Mouse (Mus musculus) CH12.LX (cell line): Measurements from ENCODE around the gene Foxa3. TPM values are rescaled to one million over a fixed set of nuclear protein-coding genes. Genes with fewer than 3 reads are reported as not detected.

Source experiments
- DNase-seq: peaks from one replicate; pipeline ENCODE4 v3.0.0-alpha.2; 2013; ENCODE audit errors: extremely low read depth
- H3K27ac ChIP-seq: 2 replicates; pipeline ENCODE4 v1.5.1; 2012; ENCODE audit warnings: low read depth, mild to moderate bottlenecking, control low read depth, moderate library complexity; ENCODE audit not compliant: insufficient read depth
- H3K27me3 ChIP-seq: replicated peaks from 2 replicates; pipeline ENCODE3; 2012; ENCODE audit warnings: inconsistent platforms
- H3K36me3 ChIP-seq, 2 experiments: replicated peaks in 1 of 2; 2 replicates each; pipeline versions ENCODE3 to v1.6.1; 2012; ENCODE audit warnings: inconsistent platforms in 1 of 2, low read length in 1 of 2, mild to moderate bottlenecking in 1 of 2, mixed read lengths in 1 of 2, moderate library complexity in 1 of 2; ENCODE audit not compliant: control insufficient read depth in 1 of 2, insufficient read depth in 1 of 2
- H3K4me1 ChIP-seq, 2 experiments: 2 replicates each; pipeline ENCODE4 v1.6.1; 2012; ENCODE audit warnings: inconsistent platforms in 1 of 2, moderate library complexity in 1 of 2; ENCODE audit not compliant: insufficient read depth in 2 of 2, control insufficient read depth in 1 of 2
- H3K4me2 ChIP-seq: 2 replicates; pipeline ENCODE4 v1.6.1; 2012; ENCODE audit warnings: low read depth, mild to moderate bottlenecking, control low read depth; ENCODE audit not compliant: poor library complexity, insufficient read depth, severe bottlenecking
- H3K4me3 ChIP-seq, 3 experiments: fragments of 150-350 bp in 1 of 3; sonication (generic) in 1 of 3; replicated peaks in 1 of 3; 2 replicates each; pipeline versions ENCODE3 to v1.5.1; 2011 to 2012; ENCODE audit warnings: low read depth in 2 of 3, low read length in 2 of 3, mild to moderate bottlenecking in 2 of 3, moderate library complexity in 2 of 3, control low read depth in 1 of 3, improper control_type of control experiment in 1 of 3, inconsistent platforms in 1 of 3, mixed read lengths in 1 of 3; ENCODE audit not compliant: poor library complexity in 1 of 3
- H3K79me2 ChIP-seq: replicated peaks from 2 replicates; pipeline ENCODE4 v1.6.1; 2012; ENCODE audit warnings: mild to moderate bottlenecking, moderate library complexity; ENCODE audit not compliant: control insufficient read depth, poor library complexity, insufficient read depth, severe bottlenecking; ENCODE audit errors: extremely low read depth
- H3K9ac ChIP-seq: 2 replicates; pipeline ENCODE4 v1.6.1; 2012; ENCODE audit warnings: low read depth, mild to moderate bottlenecking, control low read depth, moderate library complexity; ENCODE audit not compliant: insufficient read depth
- H3K9me3 ChIP-seq: replicated peaks from 2 replicates; pipeline ENCODE3; 2012; ENCODE audit warnings: low read length, inconsistent platforms, mixed read lengths
- CHD1 ChIP-seq: IDR thresholded peaks from 2 replicates; pipeline ENCODE4 v1.6.1; 2012; ENCODE audit warnings: low read depth, low read length, improper control_type of control experiment, inconsistent platforms
- CHD2 ChIP-seq: IDR thresholded peaks from 2 replicates; pipeline ENCODE4 v1.6.1; 2011; ENCODE audit warnings: low read length, improper control_type of control experiment
- E2F4 ChIP-seq: IDR thresholded peaks from 2 replicates; pipeline ENCODE4 v1.6.1; 2011; ENCODE audit warnings: low read depth, low read length, improper control_type of control experiment; ENCODE audit not compliant: insufficient replicate concordance
- ELF1 ChIP-seq: IDR thresholded peaks from 2 replicates; pipeline ENCODE4 v1.6.1; 2014; ENCODE audit warnings: low read depth, mild to moderate bottlenecking, inconsistent platforms, low read length, improper control_type of control experiment
- EP300 ChIP-seq: IDR thresholded peaks from 2 replicates; pipeline ENCODE4 v1.6.1; 2011; ENCODE audit warnings: low read length, improper control_type of control experiment
- HCFC1 ChIP-seq: IDR thresholded peaks from 2 replicates; pipeline ENCODE4 v1.6.1; 2012; ENCODE audit warnings: low read depth, mild to moderate bottlenecking, inconsistent platforms, low read length, improper control_type of control experiment
- JUND ChIP-seq: conservative IDR thresholded peaks from 2 replicates; pipeline ENCODE4 v1.6.1; 2011; ENCODE audit warnings: low read depth, low read length, improper control_type of control experiment
- MAFK ChIP-seq: IDR thresholded peaks from 2 replicates; pipeline ENCODE4 v1.6.1; 2011; ENCODE audit warnings: low read length, improper control_type of control experiment; ENCODE audit not compliant: insufficient replicate concordance
- MXI1 ChIP-seq: IDR thresholded peaks from 2 replicates; pipeline ENCODE4 v1.6.1; 2011; ENCODE audit warnings: mild to moderate bottlenecking, low read depth, low read length, improper control_type of control experiment
- POLR2AphosphoS2 ChIP-seq: IDR thresholded peaks from 2 replicates; pipeline ENCODE4 v1.6.1; 2011; ENCODE audit warnings: low read depth, low read length, improper control_type of control experiment
- RAD21 ChIP-seq: IDR thresholded peaks from 2 replicates; pipeline ENCODE4 v1.6.1; 2011; ENCODE audit warnings: low read depth, mild to moderate bottlenecking, low read length, improper control_type of control experiment, moderate library complexity
- RCOR1 ChIP-seq: conservative IDR thresholded peaks from 2 replicates; pipeline ENCODE4 v1.6.1; 2012; ENCODE audit warnings: low read depth, mild to moderate bottlenecking, inconsistent platforms, low read length, improper control_type of control experiment
- SIN3A ChIP-seq: IDR thresholded peaks from 2 replicates; pipeline ENCODE4 v1.6.1; 2012; ENCODE audit warnings: low read length, improper control_type of control experiment, inconsistent platforms
- TCF12 ChIP-seq: IDR thresholded peaks from 2 replicates; pipeline ENCODE4 v1.6.1; 2014; ENCODE audit warnings: low read depth, mild to moderate bottlenecking, inconsistent platforms, low read length, improper control_type of control experiment
- USF2 ChIP-seq: conservative IDR thresholded peaks from 2 replicates; pipeline ENCODE4 v1.6.1; 2011; ENCODE audit warnings: low read depth, low read length, improper control_type of control experiment
- ZKSCAN1 ChIP-seq: IDR thresholded peaks from 2 replicates; pipeline ENCODE4 v1.6.1; 2012; ENCODE audit warnings: low read depth, inconsistent platforms, low read length, improper control_type of control experiment, borderline replicate concordance
- ZNF384 ChIP-seq: IDR thresholded peaks from 2 replicates; pipeline ENCODE4 v1.6.1; 2012; ENCODE audit warnings: low read depth, low read length, improper control_type of control experiment, inconsistent platforms
- dilution Hi-C: fragments of 300-500 bp; cut with MboI; formaldehyde crosslinking; loops from 2 replicates; pipeline ENCODE4 v1.14.3; 2020; ENCODE audit warnings: low sequenced_read_pairs; ENCODE audit not compliant: extremely low pct_unique_long_range_greater_than_20kb, extremely low pct_ligation_motif_present
- in situ Hi-C: fragments of 300-500 bp; cut with MboI; formaldehyde crosslinking; loops from 3 replicates; pipeline ENCODE4 v1.14.3; 2019; ENCODE audit warnings: low sequenced_read_pairs, low pct_ligation_motif_present, low pct_unique_long_range_greater_than_20kb, mixed read lengths
- polyA plus RNA-seq: library from polyadenylated mRNA; unstranded; fragments of >175 nt; gene quantifications from 2 replicates; pipeline ENCODE4 v1.2.1, GENCODE M21; 2012; ENCODE audit warnings: low read depth; ENCODE audit not compliant: insufficient read length
- total RNA-seq, 2 experiments: library from RNA; depleted of rRNA; stranded (reverse); fragments of 300-350 nt in 1 of 2; fragments of >200 nt in 1 of 2; gene quantifications; 2 replicates each; pipeline ENCODE4 v1.2.3; 2012 to 2014

Gene Foxa3
- total and polyA plus RNA-seq, 3 experiments = 0.08 TPM; not detected in 2

DNA sequence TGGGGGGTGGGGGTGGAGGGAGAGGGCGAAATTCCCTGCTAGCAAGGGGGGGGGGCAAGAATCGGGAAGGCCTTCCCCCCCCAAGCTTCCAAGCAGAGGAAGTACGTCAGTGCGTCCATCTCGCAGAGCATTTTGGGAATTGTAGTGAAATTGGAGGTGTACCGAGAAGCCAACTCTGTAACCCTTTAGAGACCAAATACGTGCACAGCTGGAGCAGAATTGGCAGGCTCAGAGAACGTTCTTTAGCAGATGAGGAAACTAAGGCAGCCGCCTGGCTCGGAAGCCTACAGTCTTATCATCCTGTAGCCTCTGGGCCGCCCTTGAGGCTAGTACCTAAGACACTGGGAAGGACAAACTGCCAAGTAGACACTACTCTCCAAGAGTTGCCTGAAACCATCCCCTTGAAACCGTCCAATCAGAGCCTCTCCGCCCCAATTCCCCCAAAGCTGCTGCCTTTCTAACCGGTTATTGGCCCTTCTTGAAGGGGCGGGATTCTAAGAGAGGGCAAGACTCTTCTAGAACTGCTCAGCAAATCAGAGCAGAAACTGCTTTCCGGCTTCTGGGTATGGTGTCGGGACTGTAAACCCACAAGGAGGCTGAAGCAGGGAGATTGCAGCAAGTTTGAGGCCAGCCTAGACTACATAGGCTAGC is 20.4 kb downstream of the Foxa3 start (continued):
- TF ChIP-seq MAFK (peak; percentile 52; the same call in 1 of the 2 replicates), ZNF384 (no peak), ELF1 (peak; percentile 48), USF2 (no peak), HCFC1 (peak; percentile 93), SIN3A (peak; percentile 71; the same call in 1 of the 2 replicates), RAD21 (no peak), JUND (0 out of 2 replicates have a peak, but pooled peaks have one; percentile 15), ZKSCAN1 (no peak), CHD2 (0 out of 2 replicates have a peak, but pooled peaks have one; percentile 6), EP300 (0 out of 2 replicates have a peak, but pooled peaks have one; percentile 20), TCF12 (peak; percentile 28; the same call in 1 of the 2 replicates), POLR2AphosphoS2 (peak; percentile 29; the same call in 1 of the 2 replicates)

DNA sequence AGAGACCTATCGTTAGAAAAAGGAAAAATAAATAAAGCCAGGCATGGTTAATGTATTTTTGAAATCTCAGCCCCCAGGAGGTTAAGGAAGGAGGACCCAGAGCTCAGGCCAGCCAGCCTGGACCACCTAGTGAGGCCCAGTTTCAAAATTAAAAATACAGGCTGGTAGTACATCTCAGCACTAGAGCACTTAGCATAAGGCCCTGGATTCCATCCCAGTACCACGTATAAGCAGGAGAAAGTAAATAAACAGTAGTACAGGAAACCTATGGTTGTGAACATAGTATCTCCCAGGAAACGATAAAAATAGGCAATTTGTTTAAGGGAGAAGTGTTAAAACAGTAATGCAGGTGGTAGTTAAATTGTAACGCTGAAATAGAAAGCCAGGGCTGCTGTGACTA is 21.2 kb downstream of the Foxa3 start:
- in situ Hi-C loops = no loop called here
- peaks cover 4% of the 10 kb centered on the region for H3K9me3 ChIP-seq
- no peaks in the 10 kb centered on the region for H3K27me3 ChIP-seq
- DNase-seq = no peak
- H3K79me2 ChIP-seq = no peaks in the 10 kb centered on the region
- peak overlapping the region; percentile 73 for H3K9ac ChIP-seq
- H3K4me3 ChIP-seq = peak overlapping the region in 2 of 3 experiments; percentile 49 to 62
- dilution Hi-C loops = no loop called here
- TF ChIP-seq ELF1 = no peak
- TF ChIP-seq RCOR1 = no peak
- TF ChIP-seq USF2 = no peak
- no peak for TF ChIP-seq E2F4
- TF ChIP-seq MXI1 = no peak
- peaks cover 9 to 57% of the 10 kb centered on the region in 2 experiments; a peak in 2 of 4 replicates for H3K4me1 ChIP-seq
- H3K4me2 ChIP-seq = peak overlapping the region; percentile 64
- peaks cover 8 to 38% of the 10 kb centered on the region in 2 experiments for H3K36me3 ChIP-seq
- no peak overlapping the region for H3K27ac ChIP-seq

- no peak for DNase-seq
- no peaks in the 10 kb centered on the region for H3K79me2 ChIP-seq
- peak overlapping the region in 2 of 3 experiments; percentile 49 to 62 for H3K4me3 ChIP-seq
- peak overlapping the region; percentile 73 for H3K9ac ChIP-seq
- peaks cover 9 to 54% of the 10 kb centered on the region in 2 experiments; a peak in 2 of 4 replicates for H3K4me1 ChIP-seq
- TF ChIP-seq CHD1 (0 out of 2 replicates have a peak, but pooled peaks have one; percentile 56), USF2 (no peak)
- in situ Hi-C loops = no loop called here
- no peak overlapping the region for H3K27ac ChIP-seq
- dilution Hi-C loops = no loop called here
- H3K9me3 ChIP-seq = peaks cover 4% of the 10 kb centered on the region
- H3K4me2 ChIP-seq = peak overlapping the region; percentile 64
- H3K27me3 ChIP-seq = no peaks in the 10 kb centered on the region
- peaks cover 8 to 36% of the 10 kb centered on the region in 2 experiments for H3K36me3 ChIP-seq
Measured at GRCm38 (mm10) chr7:19001807-19002085, 21.6 kb downstream of the Foxa3 start.
